7 mouse cellular contexts compared by ENCODE assay signal in the genomic region with DNA sequence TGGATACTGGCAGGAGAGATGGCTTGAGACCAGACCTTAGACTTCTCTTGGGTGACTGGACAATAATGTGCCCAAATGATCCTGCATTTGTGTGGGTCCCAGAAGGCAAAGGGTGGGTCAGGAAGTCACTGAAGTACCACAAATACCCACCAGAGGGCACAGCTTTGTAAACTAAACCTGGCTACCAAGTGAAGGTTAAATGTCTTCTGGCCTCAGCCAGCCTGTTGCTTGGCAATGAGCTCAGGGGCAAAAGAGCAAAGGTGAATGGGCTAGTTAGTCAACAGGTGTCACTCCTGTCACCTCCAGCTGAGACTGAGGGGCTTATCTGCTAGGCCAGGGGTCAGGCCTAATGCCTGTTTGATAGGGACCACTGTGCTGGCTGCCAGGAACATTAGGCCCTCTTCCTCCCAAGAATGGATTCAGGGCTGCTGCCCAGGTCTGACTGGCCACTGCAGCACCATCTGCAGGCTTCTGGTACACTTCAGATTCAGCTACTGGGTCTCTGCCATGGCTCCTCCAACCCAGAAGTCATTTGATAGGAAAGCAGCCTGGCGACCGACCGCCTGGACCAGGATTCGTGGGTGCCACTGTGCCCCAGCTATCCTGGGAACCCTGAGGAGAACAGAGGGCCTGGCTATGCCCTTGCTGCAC.
A peak's percentile ranks its signal among the peaks of the same experiment; 100 is the strongest.
DNase-seq lines count a peak whose midpoint lies in the region; ATAC-seq and TF ChIP-seq lines count a peak whose summit lies in the region.

No protein-coding gene starts in this region.

- no peaks in the 10 kb centered on the region for H3K9me3 ChIP-seq in intestine, embryonic 15.5 days

- TF ChIP-seq CTCF in spleen, adult 2 months (IDR thresholded peaks at IDR 0.05; ENCODE audit: extremely low read depth, insufficient read depth, insufficient read length, insufficient replicate concordance), result peak; percentile 23; the same call in 1 of the 2 replicates

- H3K9ac ChIP-seq in intestine, embryonic 15.5 days, result no peak overlapping the region

- H3K4me2 ChIP-seq in intestine, embryonic 15.5 days (replicated peaks), result no peak overlapping the region

- H3K4me1 ChIP-seq in spleen, adult 2 months (ENCODE audit: control insufficient read depth, insufficient read depth, insufficient read length), result no peaks in the 10 kb centered on the region
- 0 out of 2 replicates have a peak, but pooled peaks cover 2% of the 10 kb centered on the region for H3K4me1 ChIP-seq in intestine, embryonic 15.5 days (replicated peaks)

- no peak for TF ChIP-seq POLR2A in spleen, adult 2 months (IDR thresholded peaks at IDR 0.05; ENCODE audit: low read depth, low read length)

- H3K4me3 ChIP-seq in spleen, adult 2 months (ENCODE audit: extremely low read depth, insufficient read depth, insufficient read length), result no peak overlapping the region
- no peak overlapping the region for H3K4me3 ChIP-seq in intestine, embryonic 15.5 days (replicated peaks)

- no peaks in the 10 kb centered on the region for H3K36me3 ChIP-seq in spleen, adult 2 months (ENCODE audit: control insufficient read depth, insufficient read depth, low read length)
- no peaks in the 10 kb centered on the region for H3K36me3 ChIP-seq in intestine, embryonic 15.5 days

- no peaks in the 10 kb centered on the region for H3K27me3 ChIP-seq in spleen, adult 2 months (ENCODE audit: control insufficient read depth, insufficient read depth, low read length)
- H3K27me3 ChIP-seq in intestine, embryonic 15.5 days (replicated peaks), result no peaks in the 10 kb centered on the region

- H3K27ac ChIP-seq in spleen, adult 2 months (ENCODE audit: insufficient read depth, low read length), result no peak overlapping the region
- H3K27ac ChIP-seq in intestine, embryonic 15.5 days, result no peak overlapping the region

- DNase-seq in spleen, adult 2 months (ENCODE audit: low read depth in 1 of 2, low spot score in 2 of 2), result peak in 1 of 2 experiments; percentile 48
- DNase-seq in spleen, adult 12 weeks (ENCODE audit: low spot score), result no peak
- DNase-seq in adrenal gland, postnatal 25 days, result peak; percentile 36
- DNase-seq in embryo, embryonic 11.5 days (ENCODE audit: low read depth, low spot score), result peak; percentile 27
- peak; percentile 63 for DNase-seq in lung, postnatal 36 days

- 97% methylated on average over 4 of the region's 4 CpGs for WGBS in spleen, adult 2 months
- WGBS in intestine, embryonic 15.5 days, result 96% methylated on average over 4 of the region's 4 CpGs

- ATAC-seq in intestine, embryonic 15.5 days, result 0 out of 2 replicates have a peak, but pooled peaks have one; percentile 30
- no peak for ATAC-seq in frontal cortex, adult (ENCODE audit: low TSS enrichment)
